Mouse (Mus musculus): ENCODE measurements at regions not wholly inside any gene's neighbourhood (a gene's known extent, or its start where the extent isn't known, plus 50 kb on each side); places are given as distances from the start of the nearest gene placed in this dataset.

GRCm38 (mm10) chr3:149392164-149392563 lies 401.8 kb upstream of the Adgrl2 start:
- no peak for TF ChIP-seq CTCF (conservative IDR thresholded peaks at IDR 0.05; ENCODE audit: low read length)
- no peak for TF ChIP-seq NANOG (IDR thresholded peaks at IDR 0.05; ENCODE audit: borderline replicate concordance, low read length)
- TF ChIP-seq POU5F1 (IDR thresholded peaks at IDR 0.05; ENCODE audit: borderline replicate concordance, low read length), result no peak
